Mouse (Mus musculus): ENCODE measurements at regions not wholly inside any gene's neighbourhood (a gene's known extent, or its start where the extent isn't known, plus 50 kb on each side); places are given as distances from the start of the nearest gene placed in this dataset.

DNA sequence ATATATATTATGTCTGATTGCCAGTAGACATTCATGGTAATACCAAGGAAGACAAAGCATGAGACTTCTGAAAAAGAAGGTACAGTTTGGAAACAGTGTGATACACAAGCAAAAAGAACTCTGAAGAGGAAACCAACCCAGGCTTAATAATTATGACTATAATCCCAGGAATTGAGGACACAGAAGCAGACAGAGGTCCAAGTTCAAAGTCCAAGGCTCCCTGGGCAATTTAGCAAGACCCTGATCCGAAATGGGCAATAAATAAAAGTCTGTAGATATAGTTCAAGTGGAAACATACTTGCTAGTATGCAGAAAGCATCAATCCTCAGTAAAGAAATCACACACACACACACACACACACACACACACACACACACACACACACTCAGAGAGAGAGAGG is 2618.7 kb upstream of the Gm7489 start:
- no peak for ATAC-seq

DNA sequence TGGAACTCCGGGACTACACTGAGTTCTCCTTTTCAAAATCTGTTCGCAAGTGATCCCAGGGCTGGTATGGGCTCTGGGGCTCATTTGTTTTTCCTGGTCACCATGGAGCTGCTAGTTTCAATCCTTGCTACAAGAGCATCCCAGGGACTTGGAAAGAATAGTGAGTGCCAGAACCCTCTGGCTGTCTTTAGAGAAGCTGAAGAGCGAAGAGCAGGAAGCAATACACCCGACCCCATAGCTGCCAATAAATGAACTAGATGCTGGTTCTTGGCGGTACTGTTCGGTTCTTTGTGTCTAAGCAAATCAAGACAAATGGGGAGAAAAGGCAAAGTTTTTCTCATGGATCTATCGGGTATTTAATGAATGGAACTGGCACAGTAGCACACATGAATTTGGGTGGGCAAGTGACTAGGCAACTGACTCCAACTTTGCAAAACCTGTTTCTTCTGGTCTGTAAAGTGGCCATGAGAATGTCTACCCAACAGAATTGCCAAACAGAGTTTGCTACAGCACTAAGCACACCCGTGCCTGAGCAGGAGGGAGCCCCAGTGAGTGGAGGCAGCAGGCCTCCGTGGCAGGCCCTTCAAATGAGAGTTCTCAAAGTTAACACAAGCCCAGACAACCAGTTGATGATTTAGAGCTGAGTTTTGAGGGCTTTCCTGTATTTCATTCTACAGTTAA is 2612.9 kb upstream of the Gm7489 start:
- no peak for ATAC-seq

DNA sequence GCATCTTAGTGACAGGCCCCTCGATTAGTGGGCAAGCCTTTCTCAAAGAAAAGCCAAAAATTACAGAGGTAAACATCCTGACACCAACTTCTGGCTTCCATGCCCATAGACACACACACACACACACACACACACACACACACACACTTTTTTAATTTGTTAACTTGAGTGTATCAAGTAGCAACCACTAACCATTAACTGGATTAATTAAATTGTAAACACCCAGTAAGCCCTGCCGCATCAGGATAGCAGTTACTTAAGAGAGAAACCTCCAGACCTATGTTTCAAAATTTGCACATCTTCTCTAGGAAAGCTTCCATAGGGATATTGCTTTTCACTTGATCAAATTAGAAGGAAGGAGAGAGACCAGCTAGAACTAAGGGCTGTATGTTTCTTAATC is 2599.4 kb upstream of the Gm7489 start:
- no peak for ATAC-seq

DNA sequence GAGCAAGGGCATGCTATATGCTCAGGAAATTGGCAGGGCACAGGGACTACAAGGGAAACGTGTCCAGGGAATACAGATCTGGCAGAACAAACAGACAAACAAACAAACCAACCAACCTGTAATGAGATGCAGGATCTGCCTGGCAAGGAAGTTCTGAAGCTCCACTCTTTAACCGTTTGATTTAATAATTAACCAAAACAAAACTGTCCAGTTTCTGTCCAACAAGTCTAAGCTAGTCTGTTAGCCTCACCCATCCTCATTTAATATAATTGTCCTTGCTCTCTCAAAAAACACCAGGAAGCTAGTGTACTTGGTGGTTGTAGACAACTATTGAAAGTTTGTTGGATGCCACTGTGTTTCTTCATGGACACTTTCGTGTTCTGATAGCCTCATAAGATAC is 2598.4 kb upstream of the Gm7489 start:
- no peak for ATAC-seq

DNA sequence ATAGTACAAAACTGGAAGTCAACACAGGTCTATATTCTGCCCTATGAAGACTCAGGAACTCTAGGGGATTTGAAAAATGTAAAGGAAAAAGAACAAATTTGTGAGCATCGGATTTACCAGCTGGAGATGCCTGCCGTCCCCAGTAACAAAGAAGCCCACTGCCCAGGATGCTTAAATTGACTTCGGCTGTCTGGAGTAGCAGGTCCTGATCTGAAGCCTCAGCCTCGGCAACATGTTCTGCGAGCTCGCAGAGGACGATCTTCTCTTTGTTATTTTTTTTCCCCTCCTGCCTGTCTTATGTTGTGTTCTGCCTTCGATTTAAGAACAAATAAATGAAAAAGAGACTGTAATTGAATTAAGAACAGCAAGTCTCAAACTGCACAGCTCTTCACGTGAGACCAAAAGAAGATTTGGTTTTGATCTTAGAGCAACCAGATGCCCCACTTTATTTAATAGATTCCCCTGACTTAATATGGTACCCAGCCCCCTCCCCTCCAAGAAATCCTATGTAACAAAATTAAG is 2595.7 kb upstream of the Gm7489 start:
- ATAC-seq = no peak

DNA sequence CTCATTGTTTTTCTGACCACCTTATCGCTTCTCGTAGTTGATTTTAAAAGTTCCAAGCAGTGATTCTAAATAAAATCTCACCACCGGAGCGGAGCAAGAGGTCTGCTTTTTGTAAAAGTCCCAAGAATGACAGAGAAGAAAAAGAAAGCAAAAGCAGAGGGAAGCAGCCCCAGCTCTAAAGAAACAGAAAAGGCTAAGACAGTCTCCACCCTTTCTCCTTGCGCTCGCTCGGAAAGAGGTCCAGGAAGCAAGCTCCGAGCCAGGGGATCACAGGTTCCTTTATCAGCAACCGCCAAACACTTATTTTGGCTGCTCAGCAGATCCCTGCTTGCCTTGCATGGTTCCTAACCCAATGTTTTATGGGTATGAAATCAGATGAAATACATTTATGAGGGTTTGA is 2594.8 kb upstream of the Gm7489 start:
- ATAC-seq = no peak

DNA sequence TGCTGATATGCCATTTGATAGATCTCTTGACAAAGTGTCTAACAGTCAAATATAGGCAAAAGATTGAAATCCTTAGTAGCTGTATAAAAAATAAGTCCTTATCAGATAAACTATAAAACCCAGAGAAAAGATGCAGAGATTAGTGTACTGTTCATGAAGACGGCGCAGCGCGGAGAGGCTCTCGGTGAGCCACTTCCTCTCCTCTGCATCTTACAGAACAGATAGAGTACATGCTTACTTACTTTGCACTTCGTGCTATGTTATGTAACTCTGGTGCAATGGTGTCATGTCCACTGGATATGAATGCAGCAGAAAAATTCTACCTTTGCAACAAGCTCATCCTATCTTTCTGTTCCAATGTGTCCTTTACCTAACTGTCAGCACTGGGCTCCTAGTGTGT is 2593.5 kb upstream of the Gm7489 start:
- ATAC-seq = no peak

DNA sequence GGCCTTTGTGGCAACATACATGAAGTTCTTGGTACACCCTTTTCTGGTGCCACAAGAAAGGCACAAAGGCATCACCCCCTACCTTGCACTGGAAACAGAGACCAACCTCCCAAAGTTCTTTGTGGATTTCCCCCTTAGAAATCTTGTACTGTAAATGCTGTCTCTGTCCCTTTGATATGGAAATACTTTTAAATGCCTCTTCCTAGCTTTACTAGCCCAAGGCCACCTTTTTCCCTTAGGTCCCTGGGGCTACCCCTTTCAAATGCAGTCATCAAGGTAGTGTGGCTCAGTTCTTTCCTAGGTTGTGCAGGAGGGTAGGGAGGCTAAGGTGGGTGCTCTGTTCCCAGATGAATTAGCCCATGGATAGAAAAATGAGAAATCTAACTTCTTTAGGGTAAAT is 2587.9 kb upstream of the Gm7489 start:
- no peak for ATAC-seq

DNA sequence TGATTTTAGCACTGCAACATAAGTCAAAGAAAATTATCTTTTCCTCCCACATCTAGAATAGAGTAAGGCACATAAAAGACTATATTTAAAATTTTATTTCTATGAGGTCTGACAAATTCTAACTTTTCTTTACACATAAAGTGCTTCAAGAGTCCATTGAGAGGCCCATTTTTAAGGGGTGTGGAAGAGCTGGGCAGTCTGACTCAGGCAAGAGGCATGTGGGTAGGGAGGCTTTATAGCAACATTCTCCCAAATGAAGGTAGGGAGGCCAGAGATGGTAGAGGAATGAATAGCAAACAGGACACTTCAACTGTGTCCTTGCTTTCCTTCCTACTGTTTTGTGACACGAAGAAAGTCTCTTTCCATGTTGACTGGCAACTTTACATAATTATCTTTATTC is 2566.6 kb upstream of the Gm7489 start:
- no peak for ATAC-seq

DNA sequence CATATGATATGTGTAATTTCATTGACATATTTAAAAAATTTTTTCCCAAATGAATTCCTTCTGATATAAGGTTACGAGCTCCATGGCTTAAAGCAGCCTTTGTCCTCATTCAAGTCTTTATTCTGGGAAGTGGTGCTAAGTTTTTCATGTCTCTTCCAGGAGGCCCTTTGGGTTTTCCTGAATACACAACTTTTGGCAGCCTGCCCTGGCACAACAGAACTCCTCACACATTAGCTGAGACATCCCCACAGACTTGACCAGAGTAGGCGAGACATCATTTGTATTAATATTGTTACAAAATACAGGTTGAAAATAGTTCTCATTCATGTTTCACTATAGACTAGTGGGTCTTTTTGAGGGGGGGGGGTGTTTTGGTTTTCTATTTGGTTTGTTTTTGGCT is 2565.9 kb upstream of the Gm7489 start:
- no peak for ATAC-seq

DNA sequence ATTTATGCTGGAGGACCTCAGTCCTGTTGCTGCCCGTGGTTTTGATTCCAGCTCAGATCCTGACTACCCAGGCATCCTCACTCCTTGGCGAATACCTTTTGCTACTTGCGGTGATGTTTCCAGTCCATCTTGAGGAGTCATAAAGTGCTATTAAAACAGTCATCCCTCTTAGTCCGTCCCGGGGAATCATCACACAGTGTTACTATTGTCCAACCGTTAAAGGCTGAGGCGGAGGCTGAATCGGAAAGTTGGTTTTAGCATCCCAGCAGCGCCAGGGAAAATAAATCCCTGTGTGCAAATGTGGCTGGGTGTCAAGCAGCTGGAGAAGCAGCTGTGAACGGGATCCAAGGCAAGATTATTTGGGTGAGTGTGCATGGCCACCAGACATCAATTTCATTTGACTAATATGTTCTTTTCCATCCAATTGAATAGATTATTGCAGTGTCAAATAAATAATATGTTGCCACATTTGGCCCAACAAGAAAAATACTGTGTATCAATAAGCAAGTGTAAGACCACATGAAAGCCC is 2564.3 kb upstream of the Gm7489 start:
- ATAC-seq = no peak

DNA sequence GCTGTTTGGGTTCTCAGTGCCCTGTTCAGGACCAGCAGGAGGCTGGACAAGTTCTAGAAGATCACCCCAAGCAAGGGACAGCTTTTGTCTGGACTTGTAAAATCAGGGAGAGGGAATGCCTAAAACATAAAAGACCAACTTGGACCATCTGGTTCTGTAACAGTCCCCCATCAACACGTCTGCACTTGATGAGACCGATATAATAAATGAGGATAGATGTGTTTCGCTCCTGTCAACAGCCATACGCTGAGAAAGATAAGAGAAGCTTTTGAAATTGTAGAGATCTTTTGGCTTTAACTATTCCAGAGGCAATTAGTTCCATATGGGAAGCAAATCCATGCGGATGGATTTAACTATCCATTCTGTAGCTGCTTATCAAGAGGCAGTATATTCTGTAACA is 2561.4 kb upstream of the Gm7489 start:
- no peak for ATAC-seq

DNA sequence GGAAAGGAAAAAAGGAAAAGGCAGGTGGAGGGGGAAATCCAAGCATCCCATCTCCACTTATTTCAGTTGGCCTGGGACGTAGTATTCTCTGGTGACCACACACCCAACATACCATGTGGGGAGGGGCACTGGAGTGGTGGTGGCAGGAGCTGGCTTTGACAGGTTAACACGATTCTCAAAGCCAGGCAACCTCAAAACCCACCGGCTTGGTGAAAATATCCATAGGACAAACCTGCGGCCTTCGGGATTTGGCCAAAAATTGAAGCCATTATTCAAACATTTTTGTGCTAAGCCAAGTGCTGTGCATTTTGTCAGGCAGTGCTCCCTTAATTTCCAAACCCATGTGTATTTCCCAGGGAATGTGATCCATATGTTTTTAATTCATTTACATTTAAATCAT is 2560.5 kb upstream of the Gm7489 start:
- no peak for ATAC-seq

DNA sequence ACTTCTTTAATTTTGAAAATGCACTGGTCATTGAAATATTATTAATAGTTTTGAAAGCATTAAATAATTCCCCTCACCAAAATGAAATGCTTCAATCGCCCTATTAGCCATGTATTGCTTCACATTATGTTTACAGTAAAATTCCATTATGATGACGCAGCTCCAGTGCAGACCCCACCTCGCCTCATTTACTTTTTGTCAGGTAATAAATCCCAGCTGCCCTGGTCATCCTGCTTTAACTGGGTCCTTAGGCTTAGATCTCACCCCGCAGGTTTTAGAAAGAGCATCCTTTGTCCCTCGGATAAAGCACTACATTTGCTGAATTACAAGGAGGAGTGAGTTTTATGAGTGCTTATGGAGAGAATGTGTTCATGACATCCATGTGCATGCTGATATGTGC is 2557.0 kb upstream of the Gm7489 start:
- ATAC-seq = no peak

DNA sequence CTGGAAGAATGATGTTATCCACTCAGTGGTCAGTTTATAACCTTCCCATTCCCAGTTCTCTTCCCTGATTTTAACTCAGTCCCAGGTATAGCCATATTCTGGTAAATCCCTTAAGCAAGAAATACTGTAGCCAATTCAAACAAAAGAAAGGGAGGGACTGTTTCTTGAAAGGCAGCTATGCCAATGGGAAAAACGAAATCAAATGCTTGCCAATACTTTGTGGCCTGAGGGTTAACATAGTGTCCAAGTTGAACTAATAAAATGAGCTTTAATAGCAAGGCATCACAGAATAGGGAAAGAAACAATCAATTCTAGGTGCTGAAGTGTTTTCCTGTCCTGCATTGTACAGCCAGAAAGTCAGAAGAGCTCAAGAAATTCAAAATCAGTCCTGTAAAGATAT is 2548.3 kb upstream of the Gm7489 start:
- ATAC-seq = no peak

DNA sequence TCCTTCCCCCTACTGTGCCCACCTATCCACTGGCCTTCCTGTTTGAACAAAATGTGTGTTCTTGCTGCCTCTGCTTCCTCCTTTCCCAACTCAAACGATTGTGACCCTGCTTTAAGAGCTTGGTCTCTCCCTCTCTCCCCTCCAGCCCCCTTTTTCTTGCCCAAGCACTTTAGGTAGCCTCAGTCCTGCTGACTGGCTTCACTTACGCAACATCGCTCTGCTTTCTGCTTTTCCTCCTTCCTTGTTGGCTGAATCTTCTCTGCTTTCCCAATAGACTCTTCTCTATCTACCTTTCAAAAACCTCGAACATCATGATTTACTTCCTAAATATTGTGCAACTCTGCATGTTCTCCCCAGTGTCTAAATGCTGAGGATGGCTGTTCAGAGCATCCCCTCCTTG is 2538.4 kb upstream of the Gm7489 start:
- no peak for ATAC-seq

DNA sequence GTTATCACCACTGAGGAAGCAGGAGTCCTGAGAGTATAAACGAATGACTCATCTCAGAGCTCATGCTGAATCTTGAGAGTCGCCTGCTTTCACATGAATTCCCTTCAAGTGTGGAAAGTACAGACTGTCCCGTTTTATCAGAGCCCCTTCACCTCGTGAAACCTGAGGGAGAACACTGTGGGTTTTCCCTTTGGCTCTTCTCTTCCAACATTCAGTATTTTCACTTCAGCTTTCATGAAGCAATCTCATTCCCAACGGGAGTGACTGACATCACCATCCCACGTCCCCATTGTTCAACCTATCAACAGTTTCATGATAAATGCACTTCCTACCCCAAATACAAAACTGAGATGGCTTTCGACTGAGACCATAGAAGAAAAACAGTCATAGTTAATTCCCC is 2521.3 kb upstream of the Gm7489 start:
- no peak for ATAC-seq

DNA sequence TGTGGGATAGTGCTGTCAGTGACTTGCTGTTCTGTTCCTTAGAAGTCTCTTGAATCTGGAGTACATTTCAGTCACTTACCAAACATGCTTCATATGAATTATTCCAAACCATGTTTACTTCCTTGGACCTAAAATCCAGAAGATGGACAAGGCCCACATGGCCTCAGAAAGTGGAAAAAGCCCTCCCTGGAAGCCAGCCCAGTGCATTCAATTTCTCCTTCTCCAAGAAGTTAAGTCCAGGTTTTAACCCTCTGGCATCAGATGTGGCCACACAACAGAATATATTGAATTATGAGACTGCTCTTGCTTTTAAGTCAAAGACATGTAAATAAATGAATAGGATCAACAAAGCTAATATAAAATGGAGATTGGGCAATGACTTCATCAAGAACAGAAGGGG is 2513.5 kb upstream of the Gm7489 start:
- no peak for ATAC-seq

DNA sequence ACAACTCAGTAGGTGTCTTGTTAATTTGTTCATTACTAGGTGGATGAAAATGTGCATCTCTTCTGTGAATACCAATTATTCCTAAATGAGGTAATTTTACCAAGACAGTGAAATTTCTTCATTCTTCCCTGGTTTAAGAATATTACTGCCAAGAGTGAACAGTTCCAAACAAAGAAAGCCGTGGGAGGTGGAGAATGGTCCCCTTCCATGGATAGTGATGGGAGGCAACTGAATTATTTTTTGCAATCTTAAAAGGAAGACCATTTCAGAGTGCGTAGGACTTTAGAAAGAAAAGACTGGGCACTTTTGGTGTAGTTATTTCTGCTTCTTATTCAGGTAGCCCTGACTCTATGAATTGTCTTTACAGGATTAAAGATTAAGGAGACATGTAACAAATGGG is 2494.3 kb upstream of the Gm7489 start:
- no peak for ATAC-seq

DNA sequence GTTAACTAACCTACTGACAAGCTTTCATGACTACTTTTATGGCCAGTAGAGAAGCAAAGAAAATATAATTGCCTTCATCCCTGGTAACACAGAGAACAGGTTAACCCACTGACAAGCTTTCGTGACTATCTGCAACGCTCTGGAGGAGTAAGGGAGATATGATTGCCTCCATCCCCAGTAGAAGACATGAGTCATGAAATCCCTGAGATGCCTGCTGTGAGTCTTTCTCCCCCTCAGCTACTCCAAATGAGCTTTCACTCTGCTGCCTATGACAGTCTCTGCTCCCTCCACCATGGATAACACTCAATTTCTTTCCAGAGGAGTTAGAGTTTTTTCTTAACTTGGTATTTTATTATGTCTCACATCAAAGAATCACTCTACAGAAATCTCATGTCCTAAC is 2493.4 kb upstream of the Gm7489 start:
- no peak for ATAC-seq

DNA sequence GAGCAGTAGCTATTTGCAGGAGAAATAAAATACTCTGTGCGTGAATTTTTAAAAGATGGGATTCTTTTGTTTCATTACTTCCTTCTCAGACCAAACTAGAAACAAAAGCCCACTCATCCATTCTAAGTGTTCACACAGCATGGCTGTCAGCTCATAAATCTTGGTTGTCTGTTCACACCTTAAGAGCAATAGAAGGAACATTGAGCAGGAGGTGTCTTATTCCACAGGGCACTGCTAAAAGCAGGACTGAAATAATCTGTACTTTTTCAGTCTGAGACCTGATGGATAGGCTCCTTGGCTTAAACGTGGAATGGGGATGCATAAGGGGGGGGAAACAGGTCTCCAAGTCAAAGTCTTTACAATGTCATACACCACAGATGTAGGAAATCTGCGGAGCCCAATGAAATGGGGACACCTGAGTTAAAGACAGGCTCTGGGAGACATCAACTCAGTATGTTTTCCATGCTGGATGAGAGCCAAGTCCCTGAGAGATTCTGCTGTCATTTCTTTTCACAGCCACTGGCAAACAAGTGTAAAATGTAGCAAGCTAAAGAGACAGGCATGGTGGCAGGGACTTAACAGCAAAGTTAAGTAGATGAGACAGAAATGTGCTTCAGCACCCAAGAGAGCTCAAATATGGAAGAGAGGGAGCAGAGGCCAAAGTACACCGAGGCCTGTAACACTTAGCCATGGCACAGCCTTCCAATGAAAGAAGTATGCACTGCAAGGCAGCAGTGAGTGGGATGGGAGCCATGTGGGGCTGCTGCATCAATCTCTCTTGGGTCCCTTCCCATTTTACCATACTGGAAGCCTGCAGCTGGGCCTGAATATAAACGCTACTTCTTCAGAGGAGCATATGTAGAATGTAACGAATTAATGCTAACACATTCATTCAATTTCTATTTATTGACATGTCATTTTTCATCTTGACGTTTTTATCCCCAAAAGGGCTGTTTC is 2492.0 kb upstream of the Gm7489 start:
- ATAC-seq = no peak

DNA sequence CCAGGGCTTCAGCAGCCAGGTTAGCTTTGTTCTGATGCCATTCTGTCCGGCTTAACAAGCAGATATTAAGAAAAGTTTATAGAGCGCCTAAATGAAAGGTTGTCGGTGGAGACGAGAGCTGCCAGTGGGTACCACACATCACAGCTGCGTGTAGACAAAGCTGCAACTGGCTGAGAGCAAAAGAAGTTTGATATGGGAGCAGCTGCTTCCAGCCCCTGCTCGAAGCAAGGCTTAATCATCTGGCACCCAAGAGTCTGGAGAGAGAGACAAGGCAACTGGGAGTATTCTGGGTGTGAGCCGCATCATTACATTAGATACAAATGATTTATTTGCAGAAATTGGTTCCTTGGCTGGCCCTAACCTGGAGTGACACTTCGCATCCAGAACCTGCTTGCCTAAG is 2488.7 kb upstream of the Gm7489 start:
- ATAC-seq = no peak

DNA sequence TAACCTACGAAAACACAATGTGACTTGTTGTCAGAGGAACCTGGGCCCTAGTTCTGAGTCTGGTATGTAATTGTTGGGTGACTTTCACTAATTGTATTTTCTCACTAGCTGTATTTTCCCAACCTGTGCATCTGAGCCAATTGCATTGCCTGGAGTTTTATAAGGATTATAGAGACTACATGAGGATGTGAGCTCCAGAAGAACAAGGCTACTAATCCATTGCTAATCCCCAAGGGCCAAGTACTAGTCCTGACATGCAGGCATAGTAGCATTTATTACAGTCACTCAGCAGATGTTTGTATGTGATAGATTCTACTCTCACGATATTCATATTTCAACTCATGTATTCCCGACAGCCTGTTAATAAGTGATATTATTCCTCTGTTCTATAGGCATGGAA is 2481.1 kb upstream of the Gm7489 start:
- no peak for ATAC-seq

DNA sequence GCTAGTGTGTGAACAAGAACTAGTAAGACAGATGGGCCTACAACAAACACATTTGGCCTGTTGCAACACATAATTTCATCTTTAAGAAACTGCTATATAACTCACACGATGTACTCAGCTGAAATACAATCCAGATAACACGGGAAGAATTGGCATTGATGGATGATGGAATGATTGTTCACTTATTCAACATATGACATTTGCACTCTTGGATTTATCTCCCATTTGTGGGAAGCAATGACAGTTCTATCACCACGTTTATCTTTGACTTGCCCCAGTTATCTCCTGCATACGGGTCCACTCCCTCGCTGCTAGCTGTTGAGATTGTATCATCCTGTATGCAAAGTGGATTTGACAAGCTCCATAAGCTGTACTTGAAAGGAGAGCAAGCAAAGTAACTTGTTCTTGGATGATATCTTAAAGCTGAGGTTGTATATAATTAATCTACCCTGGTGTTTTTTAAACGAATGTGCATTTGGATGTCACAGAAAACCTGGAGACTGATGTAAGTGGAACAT is 2474.9 kb upstream of the Gm7489 start:
- no peak for ATAC-seq

Data from activated CD4-positive, CD25-positive, alpha-beta regulatory T cell, adult 4 months (primary cell).